Mouse (Mus musculus) frontal cortex, postnatal 10 days (tissue): ENCODE results near the gene Rpl15.
"Not testable (repeated sequence)": the region's sequence is repeated elsewhere in the genome, so short reads cannot be mapped to it uniquely, and the experiment has no call there.

Experiments
- DNase-seq, 2 experiments: peaks; one replicate each; pipeline ENCODE4 v3.0.0; 2022; ENCODE audit warnings: low spot score in 2 of 2, mixed read lengths in 1 of 2

Gene Rpl15

DNA sequence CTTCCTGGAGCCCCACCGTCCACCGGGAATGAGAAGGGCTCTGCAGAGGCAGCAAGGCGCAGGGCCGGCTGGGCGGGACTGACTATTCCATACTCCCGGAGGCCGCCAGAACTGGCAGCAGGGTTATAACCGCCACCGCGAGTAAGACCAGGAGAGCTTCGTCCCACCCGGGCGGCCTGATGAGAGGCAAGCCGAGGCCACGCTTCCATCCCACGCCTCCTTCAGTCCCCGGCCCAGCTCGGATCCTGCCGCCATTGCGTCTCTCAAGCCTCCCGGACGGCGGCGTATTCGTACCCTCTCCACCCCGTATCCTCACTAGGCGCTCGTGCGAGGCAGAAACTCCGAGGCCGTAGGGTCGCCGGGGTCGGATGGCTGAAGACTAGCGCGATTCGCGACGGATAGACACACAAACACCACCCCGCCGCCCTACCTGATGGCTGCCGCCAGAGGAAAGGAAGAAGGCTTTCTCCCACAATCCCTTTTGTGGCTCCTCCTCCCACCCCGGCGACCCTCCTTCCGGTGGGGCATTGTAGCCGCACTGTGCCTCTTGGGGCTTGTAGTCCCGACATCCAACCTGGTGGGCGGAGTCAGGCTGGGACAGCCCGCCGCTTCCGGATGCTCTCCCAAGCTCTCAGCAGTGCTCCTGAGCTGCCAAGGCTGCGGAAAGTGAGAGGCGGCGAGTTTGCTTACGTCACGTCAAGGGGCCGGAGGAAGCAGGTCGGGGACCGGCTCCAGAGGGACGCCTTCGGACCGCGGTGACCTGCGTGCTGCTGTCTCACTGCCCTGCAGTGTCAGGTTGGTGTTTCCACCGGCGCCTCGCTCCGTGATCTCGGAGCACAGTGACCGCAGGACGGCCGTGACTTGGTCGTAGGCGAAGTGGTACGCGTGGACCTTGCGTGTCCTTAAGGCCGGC, at the start of gene Rpl15, which contains the start of gene Nkiras1:
Gene Rpl15 (minus strand): TSS at position 863 of the 913 bp plus-strand sequence.
Gene Nkiras1 (plus strand): TSS at position 608 of the 913 bp plus-strand sequence.
- DNase-seq = peak; percentile 98 to 99

DNA sequence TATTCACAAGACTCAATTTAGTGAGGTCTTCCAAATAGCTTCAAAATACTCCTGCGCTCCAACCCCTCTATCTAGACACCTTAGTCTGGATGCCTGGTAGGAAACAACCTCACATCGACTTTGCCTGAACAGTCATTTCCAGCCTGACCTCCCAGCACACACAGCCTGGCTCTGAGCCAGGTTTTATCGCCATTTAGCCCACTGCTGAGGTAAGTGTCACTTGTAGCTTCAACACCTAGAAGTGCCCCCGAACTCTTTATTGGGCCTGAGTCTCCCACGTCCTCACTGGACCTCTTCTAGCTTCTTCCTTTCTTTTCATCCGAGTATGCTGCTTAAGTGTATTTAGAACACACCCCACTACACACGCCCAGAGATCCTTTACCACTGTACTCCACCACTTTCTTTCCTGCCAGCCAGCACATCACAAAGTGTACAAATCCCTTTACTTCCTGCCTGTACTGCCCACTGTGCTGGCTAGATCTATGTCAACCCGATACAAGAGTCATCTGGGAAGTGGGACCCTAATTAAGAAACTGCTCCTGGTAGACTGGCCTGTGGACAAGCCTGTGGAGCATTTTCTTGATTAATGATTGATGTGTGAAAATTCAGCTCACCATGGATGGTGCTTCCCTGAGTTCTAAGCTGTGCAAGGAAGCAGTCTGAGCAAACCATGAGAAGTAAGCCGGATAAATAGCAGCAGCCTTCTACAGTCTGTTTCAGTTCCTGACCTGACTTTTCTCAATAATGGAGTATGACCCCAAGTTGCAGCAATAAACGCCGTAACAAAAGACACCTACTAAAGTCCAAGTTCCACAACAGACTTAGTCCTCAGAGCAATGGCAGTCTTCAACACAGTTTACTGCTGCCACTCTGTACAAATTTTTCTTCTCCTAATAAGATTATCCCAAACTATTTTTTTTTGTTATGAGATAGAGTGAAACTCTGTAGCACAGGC, 46.5 kb upstream of the Rpl15 start:
- DNase-seq = no peak

DNA sequence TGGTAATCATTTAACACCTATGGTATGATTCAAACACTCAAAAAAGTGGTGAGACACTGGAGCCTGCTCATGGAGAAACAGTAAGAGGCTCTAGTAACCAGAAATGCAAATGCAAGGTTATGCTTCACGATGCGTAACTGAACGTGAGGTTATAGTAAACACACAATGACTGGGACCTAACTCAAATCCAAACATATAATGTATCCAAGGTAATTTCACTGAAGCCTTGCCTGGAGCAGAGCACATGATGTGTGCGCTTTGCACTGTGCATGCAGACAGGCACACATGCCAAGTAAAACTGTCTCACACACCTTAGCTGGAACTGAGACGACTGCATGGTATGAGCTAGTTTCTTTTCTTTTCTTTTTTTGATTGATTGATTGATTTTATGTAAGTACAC, 33.0 kb upstream of the Rpl15 start:
- DNase-seq = no peak

DNA sequence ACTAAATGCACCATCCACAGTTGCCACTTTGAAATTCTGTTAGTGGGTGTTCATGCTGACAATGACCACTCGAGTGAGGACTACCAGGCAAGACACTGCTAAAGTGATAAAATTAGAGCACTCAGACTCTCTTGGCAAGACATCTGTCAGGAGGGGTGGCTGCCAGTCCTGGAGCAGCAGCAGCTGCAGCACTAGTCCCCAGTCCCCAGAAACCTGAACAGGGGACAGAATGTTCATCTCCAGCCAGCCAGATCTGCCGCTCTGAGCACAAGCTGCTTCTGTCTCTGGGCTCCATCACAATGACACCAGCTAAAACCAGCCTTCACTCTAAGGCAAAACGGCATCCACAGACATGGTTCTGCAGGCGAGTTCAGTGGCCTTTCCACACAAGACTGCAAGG, 32.1 kb upstream of the Rpl15 start:
- peak; percentile 52 to 79 for DNase-seq

DNA sequence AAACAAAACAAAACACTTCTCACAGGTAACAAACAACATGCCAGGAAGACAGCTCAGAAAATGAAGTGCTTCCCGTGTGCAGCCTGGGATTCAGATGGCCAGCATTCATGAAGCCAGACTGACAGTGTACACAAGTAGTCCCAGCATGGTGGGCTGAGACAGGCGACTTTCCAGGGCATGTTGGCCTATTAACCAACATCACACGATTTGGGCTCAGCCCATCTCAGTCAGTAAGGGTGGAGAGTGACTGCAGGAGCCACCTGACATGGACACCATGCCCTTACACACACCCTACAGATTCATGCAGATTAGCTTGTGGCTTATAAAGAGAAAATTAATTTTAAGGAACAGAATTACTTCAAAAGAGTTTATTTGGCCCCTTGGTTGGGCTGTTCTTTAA, 31.6 kb upstream of the Rpl15 start:
- DNase-seq = no peak

DNA sequence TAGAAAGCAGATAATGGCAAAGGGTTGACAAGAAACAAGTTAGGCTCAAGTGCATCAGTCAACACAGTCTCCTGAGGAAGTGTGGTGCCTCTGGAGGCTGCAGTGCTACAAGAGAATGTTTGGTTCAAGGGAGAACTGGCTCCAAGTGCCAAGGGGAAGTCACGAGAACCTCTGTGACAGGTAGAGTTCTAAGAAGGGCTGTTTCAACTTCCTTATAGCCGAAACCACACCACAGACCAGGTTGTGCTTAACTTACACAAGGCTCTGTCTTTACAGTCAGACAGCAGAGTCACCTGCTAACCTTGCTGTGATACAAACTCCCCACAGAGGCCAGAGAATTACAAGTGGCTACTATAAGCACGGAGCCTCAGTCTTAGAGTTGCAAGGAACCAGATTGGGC, 30.4 kb upstream of the Rpl15 start:
- no peak for DNase-seq

DNA sequence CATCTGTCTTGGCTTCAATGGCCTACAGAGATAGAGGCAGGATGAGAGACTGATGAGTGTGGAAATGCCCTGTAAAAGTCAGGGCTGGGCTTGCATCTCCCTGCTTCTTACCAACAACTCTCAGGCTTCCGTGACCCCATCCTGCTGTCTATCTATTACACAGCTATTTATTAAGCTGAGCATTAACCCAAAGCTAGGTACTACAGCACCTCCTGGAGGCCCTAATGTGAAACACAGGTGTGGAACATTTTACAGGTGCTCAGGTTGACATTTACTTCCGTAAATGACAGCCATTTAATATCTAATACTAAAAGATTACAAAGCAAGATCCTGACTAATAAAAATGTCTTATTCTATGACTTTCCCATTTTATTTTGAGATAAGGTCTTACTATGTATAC, 29.5 kb upstream of the Rpl15 start:
- DNase-seq = no peak

DNA sequence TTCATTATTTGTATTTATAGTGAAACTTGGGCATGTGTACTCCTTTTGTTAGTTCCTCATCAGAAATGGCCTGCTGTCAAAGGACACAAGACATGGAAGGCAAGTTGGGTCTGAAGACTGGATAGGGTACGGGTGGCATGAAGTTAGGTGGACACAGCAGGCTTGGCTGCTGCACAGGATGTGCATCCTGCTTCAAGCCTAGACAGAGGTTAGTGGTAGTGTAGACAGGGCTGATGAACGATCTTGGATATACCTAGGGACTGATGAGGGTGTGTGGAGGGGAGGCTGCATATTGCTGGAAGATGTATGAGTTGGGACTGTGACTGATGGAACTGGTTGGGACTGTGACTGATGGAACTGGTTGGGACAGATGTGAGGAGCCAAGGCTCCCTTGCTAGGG, 27.7 kb upstream of the Rpl15 start:
- DNase-seq = no peak

DNA sequence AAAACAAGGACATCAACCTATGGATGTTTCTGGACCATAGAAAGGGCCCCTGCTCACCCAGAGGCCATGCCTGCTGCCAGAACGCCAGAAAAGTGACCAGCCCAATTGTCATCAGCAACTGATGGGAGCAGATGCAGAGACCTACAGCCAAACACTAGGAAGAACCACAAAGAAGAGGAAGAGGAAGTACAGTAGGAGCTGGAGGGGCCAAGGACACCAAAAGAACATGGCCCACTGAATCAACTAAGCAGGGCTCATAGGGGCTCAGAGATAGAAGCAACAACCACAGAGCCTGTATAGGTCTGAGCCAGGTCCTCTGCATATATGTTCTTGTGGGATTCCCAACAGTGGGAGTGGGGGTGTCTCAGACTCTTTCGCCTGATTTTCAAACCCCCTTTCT, 26.2 kb upstream of the Rpl15 start:
- DNase-seq = no peak

DNA sequence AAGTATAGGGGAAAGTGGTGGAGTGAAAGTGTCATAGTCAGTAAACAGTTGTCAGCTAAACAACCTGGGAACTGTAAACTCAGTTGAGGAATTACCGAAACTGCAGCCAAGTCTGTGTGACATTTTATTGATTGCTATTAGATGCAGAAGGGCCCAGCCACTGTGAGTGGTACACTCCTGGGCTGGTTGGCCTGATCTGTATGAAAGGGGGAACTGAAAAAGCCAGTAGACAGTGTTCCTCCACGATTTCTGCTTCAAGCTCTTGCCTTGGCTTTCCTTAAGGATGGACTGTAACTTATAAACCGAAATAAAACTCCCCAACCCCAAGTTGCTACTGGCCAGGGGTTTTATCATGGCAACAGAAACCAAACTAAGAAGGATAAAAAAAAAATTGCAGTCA, 21.4 kb upstream of the Rpl15 start:
- no peak for DNase-seq

DNA sequence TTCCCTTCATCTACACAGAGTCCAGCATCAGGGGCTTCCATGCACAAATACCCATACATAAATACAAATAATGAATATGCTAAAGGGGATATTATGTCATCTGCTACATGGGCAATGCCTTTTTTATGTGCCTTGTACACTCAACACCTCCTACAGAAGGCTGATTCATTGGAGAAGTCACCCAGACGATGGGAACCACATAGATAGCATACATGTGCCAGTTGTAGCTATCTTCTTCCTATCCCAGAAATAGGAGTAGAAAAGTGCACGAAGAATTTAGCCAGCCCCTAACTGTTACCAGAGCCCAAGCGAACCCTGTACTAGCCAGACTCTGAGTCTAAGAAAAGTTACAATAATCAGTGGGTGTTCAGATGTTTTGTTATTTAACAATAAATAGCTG, 20.9 kb upstream of the Rpl15 start:
- no peak for DNase-seq

DNA sequence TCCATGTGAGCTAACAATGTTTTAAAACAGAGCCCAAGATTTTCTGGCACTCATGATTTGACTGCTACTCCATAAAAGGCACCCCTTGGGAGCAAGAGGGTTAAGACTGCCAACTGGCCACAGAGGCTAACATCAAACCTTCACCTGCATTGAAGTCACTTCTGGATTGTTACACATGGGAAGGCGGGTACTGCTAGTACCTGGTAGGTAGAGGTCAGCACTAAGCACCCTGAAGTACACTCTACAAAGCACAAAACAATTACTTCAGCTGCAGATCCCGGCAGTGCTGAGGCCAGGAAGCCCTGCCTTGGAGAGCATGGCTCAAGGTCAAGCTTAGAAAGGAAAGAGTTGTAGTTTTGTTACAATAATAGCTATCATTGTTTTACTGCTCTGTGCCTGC, 16.2 kb upstream of the Rpl15 start:
- DNase-seq = no peak

DNA sequence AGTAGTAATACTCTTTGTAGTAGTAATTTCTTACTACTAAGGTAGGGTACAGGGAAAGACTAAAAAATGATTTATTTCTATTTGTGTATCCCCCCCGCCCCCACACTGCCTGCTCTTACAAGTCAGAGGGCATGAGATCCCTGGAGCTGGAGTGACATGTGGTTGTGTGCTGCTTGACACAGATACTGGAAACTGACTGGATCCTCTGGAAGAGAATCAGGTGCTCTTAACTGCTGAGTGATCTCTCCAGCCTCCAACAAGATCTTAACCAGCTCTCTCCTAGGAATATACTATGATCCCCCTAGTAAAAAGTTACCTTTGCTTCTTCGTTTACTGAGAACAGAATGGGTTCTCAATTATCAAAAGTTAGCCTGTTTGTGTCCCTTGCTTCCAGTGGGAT, 15.2 kb upstream of the Rpl15 start:
- DNase-seq = no peak

DNA sequence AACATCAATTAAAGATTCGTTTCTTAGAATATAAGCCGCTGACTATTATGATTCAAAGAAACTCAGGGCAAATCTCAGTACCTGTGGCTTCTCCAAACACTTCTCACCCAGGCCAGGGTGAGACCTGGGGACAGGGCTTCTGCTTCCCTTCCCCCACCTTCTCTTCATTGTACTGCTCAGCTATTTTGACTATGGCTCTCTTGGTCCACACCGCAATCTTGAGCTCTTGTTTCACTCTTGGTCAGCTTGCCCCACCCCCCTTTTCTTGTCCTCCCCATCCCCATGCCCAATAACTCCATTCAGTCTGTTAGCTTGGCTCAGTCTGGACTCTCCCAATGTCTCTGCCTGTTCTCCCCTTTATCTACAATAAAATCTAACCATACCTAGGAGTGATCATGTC, 14.3 kb upstream of the Rpl15 start:
- DNase-seq = no peak

DNA sequence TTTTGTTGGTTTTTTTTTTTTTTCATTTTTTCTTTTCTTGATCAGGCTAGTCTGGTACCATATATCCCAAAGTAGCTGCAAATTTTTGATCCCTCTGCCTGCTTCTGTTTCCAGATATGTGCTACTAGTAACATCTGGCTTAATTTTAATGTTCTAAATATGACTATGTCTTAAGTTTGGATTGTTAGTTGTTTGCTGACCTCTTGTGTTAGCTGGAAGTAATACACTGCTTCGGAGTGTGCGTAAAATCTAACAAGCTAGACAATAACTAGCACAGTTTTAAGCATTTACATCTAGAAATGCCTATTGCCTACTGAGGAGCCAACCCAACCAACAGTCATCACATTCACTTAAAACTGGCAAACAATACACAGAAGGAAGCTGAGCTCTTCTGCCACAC, 13.4 kb upstream of the Rpl15 start:
- DNase-seq = no peak

DNA sequence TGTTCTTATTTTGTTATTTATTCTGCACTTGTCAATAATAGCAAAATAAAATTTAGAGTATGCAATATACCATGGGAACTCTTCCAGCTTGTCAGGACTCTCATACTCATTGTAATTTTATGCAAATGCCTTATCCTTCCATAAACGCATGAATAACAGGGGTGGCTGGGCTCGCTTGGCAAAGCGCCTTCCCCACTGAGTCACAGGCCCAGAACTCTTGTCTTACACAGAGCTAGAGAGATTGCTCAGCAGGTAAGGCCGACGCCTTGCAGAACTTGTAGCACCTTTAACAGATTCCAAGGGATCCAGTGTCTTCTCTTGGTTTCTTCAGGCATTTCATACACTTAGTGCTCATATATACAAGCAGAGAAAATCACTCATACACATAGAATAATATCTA, 9.2 kb upstream of the Rpl15 start:
- no peak for DNase-seq

DNA sequence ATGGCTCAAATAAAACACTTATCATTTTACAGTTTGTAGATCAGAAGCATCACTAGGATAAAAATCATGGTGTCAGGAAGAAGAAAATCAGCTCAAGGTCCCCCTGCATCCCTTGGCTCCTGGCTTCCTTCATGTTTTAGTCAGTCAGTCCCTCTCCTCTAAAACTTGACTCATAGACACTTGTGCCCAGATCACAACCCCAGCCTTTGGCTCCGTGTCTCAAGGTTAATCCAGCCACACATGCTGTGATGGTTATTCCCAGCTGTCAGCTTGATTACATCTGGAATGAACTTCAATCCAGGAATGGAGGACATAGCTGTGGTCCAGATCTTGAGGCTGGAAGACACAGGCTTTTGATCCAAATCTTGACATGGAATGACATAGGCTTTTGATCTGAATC, 3.3 kb upstream of the Rpl15 start:
- no peak for DNase-seq

DNA sequence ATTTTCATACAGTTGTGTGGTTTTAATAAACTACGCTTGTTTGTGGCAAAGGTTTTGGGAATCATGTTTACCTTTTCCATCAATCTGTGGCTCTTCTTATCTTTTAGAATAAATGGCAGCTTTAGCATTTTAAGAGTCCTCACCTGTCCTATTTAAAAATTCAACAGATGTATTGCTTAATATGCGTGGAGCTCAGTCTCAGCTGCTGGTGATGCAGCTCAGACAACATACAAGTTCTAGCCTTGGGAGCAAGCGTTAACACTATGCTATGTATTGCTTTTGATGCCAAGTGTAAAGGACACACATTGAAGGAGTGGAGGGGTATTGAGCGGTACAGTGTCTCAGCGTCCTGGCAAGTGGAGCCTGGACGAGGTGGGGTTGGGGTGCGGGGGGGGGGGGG, 475 bp upstream of the Rpl15 start:
- DNase-seq = no peak

DNA sequence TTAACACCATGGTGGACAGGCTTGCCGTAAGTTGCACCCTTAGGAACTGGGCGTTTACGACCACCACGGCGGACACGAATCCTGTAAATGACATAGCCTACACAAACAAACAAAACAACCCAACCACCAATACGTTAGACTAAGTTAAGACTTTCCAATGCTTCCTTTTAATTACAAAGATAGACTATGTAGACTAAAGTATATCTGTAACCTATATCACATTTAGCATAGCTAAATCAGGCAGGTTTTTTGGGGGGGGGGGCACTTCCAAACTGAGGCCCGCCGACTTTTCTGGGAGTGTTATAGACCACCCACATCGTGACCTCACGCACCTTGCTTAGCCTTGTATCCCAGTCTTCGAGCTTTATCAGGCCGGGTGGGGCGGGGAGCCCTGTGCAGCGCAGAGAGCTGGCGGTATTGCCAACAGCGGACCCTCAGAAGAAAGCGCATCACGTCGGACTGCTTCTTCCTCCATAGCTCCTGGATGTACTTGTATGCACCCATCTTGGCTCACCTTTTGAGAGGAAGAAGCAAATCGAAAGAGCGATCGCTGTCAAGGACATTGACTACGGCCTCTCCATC, 1.2 kb downstream of the Rpl15 start:
- DNase-seq = not testable (repeated sequence)

DNA sequence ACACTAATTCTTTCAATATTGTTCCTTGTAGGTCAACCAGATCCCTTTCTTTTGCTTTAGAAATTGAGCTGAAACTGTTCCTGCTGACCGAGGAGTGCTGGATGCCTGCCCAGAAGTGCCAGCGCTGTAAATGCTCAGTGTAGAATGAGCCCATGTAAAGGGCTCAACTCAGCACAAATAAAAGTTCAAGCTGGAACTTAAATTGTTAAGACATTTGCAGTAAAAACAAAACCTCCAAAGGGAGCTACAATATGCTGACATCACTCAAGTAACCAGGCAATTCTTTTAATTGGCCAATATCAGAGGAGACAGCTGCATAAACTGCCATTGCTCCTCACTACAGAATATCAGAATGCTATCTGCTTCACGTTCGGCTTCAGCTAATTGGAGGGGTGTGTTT, 7.8 kb downstream of the Rpl15 start:
- DNase-seq = no peak

DNA sequence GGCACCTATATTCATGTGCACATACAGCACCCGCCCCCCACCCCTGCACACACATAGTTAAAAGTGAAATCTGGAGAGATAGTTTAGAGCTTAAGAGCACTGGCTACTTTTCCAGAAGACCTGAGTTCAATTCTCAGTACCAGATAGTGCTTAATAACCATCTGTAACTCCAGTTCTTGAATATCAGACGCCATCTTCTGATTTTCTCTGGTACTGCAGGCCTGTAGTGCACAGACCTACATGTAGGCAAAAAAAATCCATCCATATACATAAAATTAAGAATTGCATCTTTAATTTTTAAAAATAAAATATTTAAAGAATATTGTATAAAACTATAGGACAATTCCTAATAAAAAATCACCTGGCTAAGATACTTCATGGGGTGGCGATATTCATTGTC, 10.0 kb downstream of the Rpl15 start:
- DNase-seq = no peak

DNA sequence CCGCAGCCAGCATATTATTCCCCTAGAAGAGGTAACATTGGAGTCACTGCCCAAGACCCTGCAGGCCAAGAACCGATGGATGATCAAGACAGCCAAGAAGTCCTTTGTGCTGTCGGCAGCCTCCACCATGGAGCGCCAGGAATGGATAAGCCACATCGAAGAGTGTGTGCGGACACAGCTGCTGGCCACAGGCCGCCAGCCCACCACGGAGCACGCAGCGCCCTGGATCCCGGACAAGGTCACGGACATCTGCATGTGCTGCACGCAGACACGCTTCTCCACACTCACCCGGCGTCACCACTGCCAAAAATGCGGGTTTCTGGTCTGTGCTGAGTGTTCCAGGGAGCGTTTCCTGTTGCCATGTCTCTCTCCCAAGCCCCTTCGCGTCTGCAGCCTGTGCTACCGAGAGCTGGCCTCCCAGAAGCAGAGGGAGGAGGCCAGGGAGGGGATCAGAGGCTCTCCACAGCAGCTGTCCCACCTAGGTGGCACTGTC, 28.5 kb downstream of the Rpl15 start:
- no peak for DNase-seq
